Mouse (Mus musculus): ENCODE data around the gene Ifna11.

Gene Ifna11

GRCm38 (mm10) chr4:88840058-88840457 is 20.3 kb downstream of the Ifna11 start:
- no peak for DNase-seq (ENCODE audit: low spot score in 2 of 2)

DNA sequence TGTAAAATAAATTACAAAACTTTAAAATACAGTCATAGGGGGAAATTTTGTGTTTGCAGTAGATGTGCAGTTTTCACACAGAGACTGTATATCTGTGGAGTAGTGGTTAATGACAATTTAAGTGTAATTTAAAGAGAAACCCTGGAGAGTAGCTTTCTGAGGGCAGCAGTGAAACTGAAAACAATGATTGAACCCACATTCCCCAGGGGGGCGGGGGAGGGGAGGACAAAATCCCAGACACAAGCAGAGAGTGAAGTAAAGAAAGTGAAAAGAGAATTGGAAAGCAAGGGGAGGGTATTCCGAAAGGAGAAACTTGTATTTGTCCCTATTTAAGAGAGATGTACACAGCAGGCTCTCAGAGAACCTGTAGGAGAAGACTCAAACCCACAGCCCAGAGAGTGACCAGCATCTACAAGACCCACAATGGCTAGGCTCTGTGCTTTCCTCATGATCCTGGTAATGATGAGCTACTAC is 21.7 kb downstream of the Ifna11 start, which contains the start of gene Ifna4:
Gene Ifna4, plus strand, starts transcription at position 424 of the 474 bp plus-strand sequence.
- no peak for DNase-seq (ENCODE audit: low spot score in 2 of 2)

GRCm38 (mm10) chr4:88845334-88845733 is 25.6 kb downstream of the Ifna11 start:
- DNase-seq (ENCODE audit: low spot score in 2 of 2) = no peak

GRCm38 (mm10) chr4:88849698-88850097 is 29.9 kb downstream of the Ifna11 start, which contains the start of gene Ifna1:
Ifna1 (plus strand) TSS chr4:88850087.
- DNase-seq (ENCODE audit: low spot score in 2 of 2) = no peak

DNA sequence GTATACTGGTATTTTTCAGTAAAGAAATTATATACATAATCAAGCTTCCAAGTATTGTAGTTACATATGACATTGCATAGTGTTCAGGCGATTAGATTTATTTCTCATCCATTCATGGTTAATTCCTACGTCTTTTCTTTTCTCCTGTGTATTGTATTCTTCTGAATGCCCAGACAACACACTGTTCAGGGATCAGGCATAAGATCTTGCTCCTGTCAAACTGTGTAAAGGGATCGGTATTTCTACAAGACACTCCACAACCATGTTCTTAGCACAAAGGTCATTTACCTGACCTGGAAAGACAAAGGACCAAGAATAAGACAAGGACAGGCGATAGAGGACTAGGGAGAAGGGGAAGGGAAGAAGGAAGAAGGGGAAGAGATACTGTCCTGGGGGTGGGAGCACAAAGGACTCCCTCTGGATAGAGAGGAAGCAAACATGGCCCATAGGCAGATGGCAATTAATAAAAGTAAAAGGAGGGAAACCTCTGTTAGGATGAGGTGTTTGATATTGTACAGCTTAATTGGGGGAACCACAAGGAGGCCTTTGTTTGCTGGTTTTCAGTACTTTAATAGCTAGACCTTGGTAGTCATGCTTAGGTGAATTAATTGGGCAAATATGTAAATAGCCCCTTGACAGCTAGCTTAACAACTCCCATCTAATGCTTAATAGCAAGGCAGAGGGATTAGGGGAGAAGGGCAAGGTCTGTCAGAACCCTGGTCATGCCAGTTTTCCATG is 31.4 kb downstream of the Ifna11 start:
- no peak for DNase-seq (ENCODE audit: low spot score in 2 of 2)

- no peak for DNase-seq (ENCODE audit: low spot score in 2 of 2)
These were observed 39.5 kb downstream of the Ifna11 start for GRCm38 (mm10) chr4:88859214-88859613.

DNA sequence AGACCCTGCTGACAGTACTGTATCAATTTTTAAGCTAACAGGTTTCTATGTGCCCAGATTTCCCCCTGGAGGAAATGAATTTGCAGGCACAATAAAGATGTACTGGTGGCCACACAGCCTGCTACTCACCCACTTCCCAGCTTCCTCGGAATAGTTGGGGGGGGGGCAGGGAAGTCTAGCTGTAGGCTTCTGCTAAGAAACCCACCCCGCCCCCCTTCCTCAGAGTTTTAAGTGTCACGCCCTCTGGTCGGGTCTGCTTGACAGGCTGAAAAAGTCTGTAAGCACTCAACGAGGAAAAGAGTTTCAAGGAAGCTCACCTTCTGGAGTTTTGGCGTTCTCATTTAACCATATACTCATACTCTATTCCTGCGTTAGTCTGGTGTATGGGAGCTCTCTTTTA is 43.5 kb downstream of the Ifna11 start:
- DNase-seq (ENCODE audit: low spot score in 2 of 2) = no peak

GRCm38 (mm10) chr4:88864599-88864998 is 44.8 kb downstream of the Ifna11 start:
- no peak for DNase-seq (ENCODE audit: low spot score in 2 of 2)

GRCm38 (mm10) chr4:88865011-88865569 is 45.3 kb downstream of the Ifna11 start:
- DNase-seq (ENCODE audit: low spot score in 2 of 2) = no peak

DNA sequence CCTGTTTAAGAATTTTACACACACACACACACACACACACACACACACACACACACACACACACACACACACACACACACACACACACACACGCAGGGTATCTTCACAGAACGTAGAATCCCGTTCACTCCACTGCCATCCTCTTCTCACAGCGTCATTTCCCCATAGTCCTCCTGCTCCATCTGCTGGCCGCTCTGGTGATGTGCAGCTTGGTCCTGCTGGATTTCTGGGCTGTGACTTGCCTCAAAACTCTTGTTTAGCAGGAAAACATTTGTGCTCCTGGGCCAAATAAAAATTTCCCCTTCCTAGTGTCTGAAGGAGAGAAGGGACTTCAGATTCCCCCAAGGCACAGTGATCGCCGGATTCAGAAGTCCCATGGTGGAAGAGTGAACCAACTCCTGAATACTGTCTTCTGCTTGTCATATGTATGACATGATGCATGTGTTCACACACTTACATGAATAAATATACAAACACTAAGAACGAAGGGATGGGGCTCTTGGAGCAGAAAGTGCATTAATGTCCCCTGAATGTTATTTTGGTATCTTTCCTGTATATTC is 47.7 kb downstream of the Ifna11 start:
- peak; percentile 58 to 72 for DNase-seq (ENCODE audit: low spot score in 2 of 2)

GRCm38 (mm10) chr4:88867926-88868911 is 48.5 kb downstream of the Ifna11 start:
- no peak for DNase-seq (ENCODE audit: low spot score in 2 of 2)

Measured in frontal cortex, postnatal 25 days (tissue).